Mouse (Mus musculus) G1E (cell line): ENCODE results near the gene Rubcn.

Experiments
- CTCF ChIP-seq: IDR thresholded peaks from 2 replicates; pipeline ENCODE4 v1.5.1; 2012; ENCODE audit warnings: low read depth, low read length, inconsistent platforms, mixed read lengths
- GATA1 ChIP-seq: IDR thresholded peaks from 2 replicates; pipeline ENCODE4 v1.6.1; 2012; ENCODE audit warnings: borderline replicate concordance, low read length, inconsistent platforms, mixed read lengths
- GATA2 ChIP-seq: IDR thresholded peaks from 2 replicates; pipeline ENCODE4 v1.6.1; 2012; ENCODE audit warnings: low read depth, low read length, inconsistent platforms, borderline replicate concordance
- POLR2AphosphoS5 ChIP-seq: IDR thresholded peaks from 2 replicates; pipeline ENCODE4 v1.6.1; 2012; ENCODE audit warnings: low read depth, low read length, inconsistent platforms; ENCODE audit not compliant: insufficient replicate concordance

DNA sequence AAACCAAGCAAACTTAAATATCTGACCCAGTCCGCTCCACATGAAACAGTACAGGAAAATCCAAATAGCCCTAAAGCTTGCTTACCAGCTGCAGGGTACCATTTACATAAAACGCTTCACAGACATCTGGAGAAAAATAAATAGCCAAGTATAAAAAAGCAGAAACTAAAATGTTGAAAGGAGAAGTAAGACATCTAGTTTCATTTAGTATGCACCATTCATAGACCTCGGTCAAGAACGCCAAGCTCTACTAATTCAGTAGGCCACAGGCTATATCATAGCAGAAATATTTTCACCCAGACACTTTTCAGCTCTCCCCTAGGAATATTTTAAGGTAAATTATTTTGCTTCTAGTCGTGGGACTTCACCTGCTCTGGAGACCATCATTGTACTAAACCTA is 10.9 kb downstream of the Rubcn start:
- TF ChIP-seq GATA2 (no peak), CTCF (no peak), POLR2AphosphoS5 (no peak), GATA1 (no peak)
